Mouse (Mus musculus): ENCODE measurements around the gene 1700084M14Rik.
"Not testable (repeated sequence)": the region's sequence is repeated elsewhere in the genome, so short reads cannot be mapped to it uniquely, and the experiment has no call there.

The 1700084M14Rik gene

GRCm38 (mm10) chrX:91575811-91576210 is at the start of gene 1700084M14Rik:
Gene 1700084M14Rik (minus strand): TSS chrX:91575911.
- not testable (repeated sequence) for DNase-seq (ENCODE audit: low spot score in 2 of 2)
